Mouse (Mus musculus): ENCODE measurements around the gene Wdr82.

Wdr82 gene

GRCm38 (mm10) chr9:106199535-106200272 lies 29.0 kb downstream of the Wdr82 start, which contains the start of gene Ppm1m:
Gene Ppm1m, minus strand, starts transcription at chr9:106199746.
- CTCF ChIA-PET = interaction anchor here in 3 of 4 experiments (1.1 to 1.9 kb wide), 4 partner anchors 12 to 19 kb away, joined by 3 to 13 read pairs (median 6); no protein-coding TSS in a partner anchor
- POLR2A ChIA-PET = interaction anchor here in 3 of 4 experiments (0.5 to 2.5 kb wide), 21 partner anchors 9 to 239 kb away, joined by 3 to 27 read pairs (median 5); partner anchors contain the start of genes Wdr82 (in 3 of the 3), Acy1 (in 1 of the 3) and Rpl29 (in 1 of the 3)

- ChIA-PET POLR2A (interaction anchor here in 3 of 4 experiments (0.5 to 6.5 kb wide), 19 partner anchors 9 to 578 kb away, joined by 3 to 94 read pairs (median 13); partner anchors contain the start of genes Wdr82 (in 3 of the 3), Acy1 (in 2 of the 3) and Rpl29 (in 1 of the 3)), CTCF (interaction anchor here in 2 of 4 experiments (1.4 to 2.6 kb wide), 4 partner anchors 10 to 45 kb away, joined by 7 to 36 read pairs (median 14); no protein-coding TSS in a partner anchor)
Observed at GRCm38 (mm10) chr9:106201895-106202294, 31.2 kb downstream of the Wdr82 start.

GRCm38 (mm10) chr9:106202819-106203636 lies 32.3 kb downstream of the Wdr82 start, which contains the start of gene Twf2:
Gene Twf2, plus strand, starts transcription at chr9:106203108.
- ChIA-PET CTCF (interaction anchor here (0.5 to 2.6 kb wide), 23 partner anchors 8 to 514 kb away, joined by 3 to 36 read pairs (median 4); partner anchors contain the start of genes Parp3 (in 2 of the 4) and Poc1a (in 1 of the 4)), POLR2A (interaction anchor here (0.6 to 6.5 kb wide), 50 partner anchors 9 to 450 kb away, joined by 3 to 94 read pairs (median 5); partner anchors contain the start of genes Wdr82 (in 3 of the 4), Acy1 (in 2 of the 4), Parp3 (in 2 of the 4) and Rpl29 (in 2 of the 4))

- CTCF ChIA-PET = interaction anchor here in 3 of 4 experiments (0.6 to 2.6 kb wide), 4 partner anchors 8 to 1470 kb away, joined by 3 to 36 read pairs (median 4); no protein-coding TSS in a partner anchor
- POLR2A ChIA-PET = interaction anchor here (0.5 to 6.5 kb wide), 22 partner anchors 8 to 770 kb away, joined by 3 to 94 read pairs (median 10); partner anchors contain the start of genes Wdr82 (in 2 of the 4), Abhd14a (in 1 of the 4), Abhd14b (in 1 of the 4) and Dusp7 (in 1 of the 4)
Observed at GRCm38 (mm10) chr9:106203990-106204851, 33.5 kb downstream of the Wdr82 start.

- ChIA-PET CTCF (interaction anchor here in 2 of 4 experiments (0.6 to 1.3 kb wide), 2 partner anchors 57 to 379 kb away, joined by 3 read pairs; no protein-coding TSS in a partner anchor), POLR2A (interaction anchor here in 3 of 4 experiments (0.6 to 6.5 kb wide), 19 partner anchors 9 to 1401 kb away, joined by 3 to 94 read pairs (median 3); partner anchors contain the start of genes Wdr82 (in 3 of the 3), Abhd14a (in 1 of the 3), Abhd14b (in 1 of the 3) and Acy1 (in 1 of the 3))
Observed at GRCm38 (mm10) chr9:106205713-106206290, 35.1 kb downstream of the Wdr82 start.

GRCm38 (mm10) chr9:106206515-106206914 lies 35.8 kb downstream of the Wdr82 start:
- ChIA-PET POLR2A (interaction anchor here in 3 of 4 experiments (0.8 to 6.5 kb wide), 16 partner anchors 9 to 161 kb away, joined by 3 to 94 read pairs (median 4); partner anchors contain the start of genes Wdr82 (in 2 of the 3) and Glyctk (in 1 of the 3)), CTCF (interaction anchor here in 2 of 4 experiments (0.5 to 1.3 kb wide), 2 partner anchors 58 to 235 kb away, joined by 3 read pairs; no protein-coding TSS in a partner anchor)

- ChIA-PET POLR2A (interaction anchor here in 2 of 4 experiments (0.6 to 5.5 kb wide), 9 partner anchors 10 to 57 kb away, joined by 3 to 203 read pairs (median 3); partner anchors contain the start of gene Wdr82 (in 2 of the 2)), CTCF (interaction anchor here in 1 of 4 experiments (0.6 kb wide), 1 partner anchor 45 kb away, joined by 4 read pairs; no protein-coding TSS in a partner anchor)
Observed at GRCm38 (mm10) chr9:106208181-106208580, 37.5 kb downstream of the Wdr82 start.

GRCm38 (mm10) chr9:106209954-106210353 lies 39.2 kb downstream of the Wdr82 start:
- ChIA-PET POLR2A (interaction anchor here (0.6 to 5.5 kb wide), 22 partner anchors 9 to 669 kb away, joined by 3 to 203 read pairs (median 11); partner anchors contain the start of genes Wdr82 (in 4 of the 4), Rpl29 (in 2 of the 4), Glyctk (in 1 of the 4) and Poc1a (in 1 of the 4)), CTCF (interaction anchor here in 2 of 4 experiments (0.6 to 3.5 kb wide), 5 partner anchors 13 to 293 kb away, joined by 3 to 30 read pairs (median 22); partner anchors contain the start of gene Glyctk (in 1 of the 2))

- CTCF ChIA-PET = interaction anchor here (0.5 to 3.6 kb wide), 91 partner anchors 8 to 1248 kb away, joined by 3 to 61 read pairs (median 6); partner anchors contain the start of genes Parp3 (in 4 of the 4), Twf2 (in 4 of the 4), Wdr82 (in 3 of the 4) and Glyctk (in 2 of the 4)
- POLR2A ChIA-PET = interaction anchor here (0.6 to 5.5 kb wide), 86 partner anchors 8 to 1839 kb away, joined by 3 to 203 read pairs (median 5); partner anchors contain the start of genes Twf2 (in 4 of the 4), Wdr82 (in 4 of the 4), Acy1 (in 3 of the 4) and Poc1a (in 3 of the 4)
Observed at GRCm38 (mm10) chr9:106210853-106211609, 40.3 kb downstream of the Wdr82 start.

GRCm38 (mm10) chr9:106211680-106212593 lies 41.2 kb downstream of the Wdr82 start:
- CTCF ChIA-PET = interaction anchor here (0.5 to 3.6 kb wide), 127 partner anchors 8 to 1247 kb away, joined by 3 to 61 read pairs (median 4); partner anchors contain the start of genes Parp3 (in 4 of the 4), Twf2 (in 4 of the 4), Wdr82 (in 3 of the 4) and Glyctk (in 2 of the 4)

GRCm38 (mm10) chr9:106212594-106212981 lies 41.9 kb downstream of the Wdr82 start:
- ChIA-PET CTCF (interaction anchor here (0.6 to 3.6 kb wide), 91 partner anchors 9 to 560 kb away, joined by 3 to 61 read pairs (median 6); partner anchors contain the start of genes Twf2 (in 4 of the 4), Wdr82 (in 3 of the 4), Glyctk (in 2 of the 4) and Parp3 (in 2 of the 4)), POLR2A (interaction anchor here (0.6 to 5.5 kb wide), 65 partner anchors 8 to 571 kb away, joined by 3 to 203 read pairs (median 6); partner anchors contain the start of genes Acy1 (in 3 of the 4), Twf2 (in 3 of the 4), Wdr82 (in 3 of the 4) and Dusp7 (in 2 of the 4))

More at GRCm38 (mm10) chr9:106211680-106212593, 41.2 kb downstream of the Wdr82 start:
- POLR2A ChIA-PET = interaction anchor here (0.6 to 5.5 kb wide), 109 partner anchors 9 to 1838 kb away, joined by 3 to 203 read pairs (median 4); partner anchors contain the start of genes Twf2 (in 4 of the 4), Acy1 (in 3 of the 4), Poc1a (in 3 of the 4) and Wdr82 (in 3 of the 4)

GRCm38 (mm10) chr9:106215341-106216125 lies 44.8 kb downstream of the Wdr82 start:
- ChIA-PET POLR2A (interaction anchor here in 1 of 4 experiments (0.8 to 2.2 kb wide), 5 partner anchors 9 to 217 kb away, joined by 3 to 7 read pairs (median 4); partner anchors contain the start of gene Twf2), CTCF (interaction anchor here (0.6 to 1.7 kb wide), 6 partner anchors 10 to 552 kb away, joined by 3 to 6 read pairs (median 4); partner anchors contain the start of gene Twf2 (in 1 of the 4))

Data from embryonic stem cell, embryonic (primary cell).